Mouse (Mus musculus) heart, adult 2 months (tissue): Measurements from ENCODE around the gene Pex5l.

Experiments used
- CTCF ChIP-seq: fragments of 200-600 bp; IDR thresholded peaks from 2 replicates; pipeline ENCODE4 v1.8.1; 2022; ENCODE audit warnings: antibody characterized with exemption, mild to moderate bottlenecking, moderate library complexity
- EP300 ChIP-seq: fragments of 200-500 bp; IDR thresholded peaks from 2 replicates; pipeline ENCODE4 v1.6.1; 2011; ENCODE audit warnings: low read depth, low read length, control low read depth; ENCODE audit not compliant: insufficient read depth

- no peak for TF ChIP-seq CTCF
- TF ChIP-seq EP300: no peak
Observed at GRCm38 (mm10) chr3:33079171-33079570, 63.9 kb downstream of the Pex5l start.
